Mouse (Mus musculus): ENCODE measurements at regions not wholly inside any gene's neighbourhood (a gene's known extent, or its start where the extent isn't known, plus 50 kb on each side); places are given as distances from the start of the nearest gene placed in this dataset.

- Histone ChIP-seq H3K9me3 (ENCODE audit: control insufficient read depth, low read length) (no peaks in the 10 kb centered on the region), H3K9ac (ENCODE audit: low read depth, low read length) (no peak overlapping the region), H3K36me3 (ENCODE audit: control insufficient read depth, insufficient read depth, low read length) (no peaks in the 10 kb centered on the region), H3K4me1 (replicated peaks; ENCODE audit: control insufficient read depth, insufficient read depth, low read length) (no peaks in the 10 kb centered on the region), H3K4me3 (ENCODE audit: low read depth, low read length) (no peak overlapping the region), H3K27me3 (ENCODE audit: control insufficient read depth, insufficient read depth, low read length) (no peaks in the 10 kb centered on the region), H3K4me2 (replicated peaks; ENCODE audit: low read depth, low read length) (no peak overlapping the region), H3K27ac (ENCODE audit: low read depth, low read length) (no peak overlapping the region)
- no peak for ATAC-seq (ENCODE audit: low FRiP score)
- 57% methylated on average over 6 of the region's 6 CpGs for WGBS
- DNase-seq (ENCODE audit: low spot score): no peak
These were observed 89.3 kb upstream of the Ifne start for GRCm38 (mm10) chr4:88969134-88969841.

DNA sequence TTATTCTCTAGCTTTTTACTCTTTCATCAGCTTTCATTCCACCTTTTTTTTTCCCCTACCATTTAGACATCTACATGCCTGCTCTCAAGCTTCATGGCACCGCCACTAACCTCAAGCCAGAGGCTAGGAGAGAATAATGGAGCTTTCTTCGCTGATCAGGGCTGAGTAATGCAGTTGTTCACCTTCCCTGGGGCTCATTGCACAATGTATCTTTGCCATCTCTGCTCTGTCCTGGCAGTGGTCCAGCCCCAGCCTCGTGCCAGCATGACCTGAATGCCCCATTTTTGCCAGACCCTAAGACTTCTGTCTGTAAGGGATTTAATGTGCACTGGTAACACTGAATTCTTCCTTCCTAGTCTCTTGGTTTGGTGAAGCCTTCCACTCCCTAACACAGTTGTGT is 79.6 kb upstream of the Ifne start:
- no peaks in the 10 kb centered on the region for H3K36me3 ChIP-seq (ENCODE audit: control insufficient read depth, insufficient read depth, low read length)
- no peak overlapping the region for H3K27ac ChIP-seq (ENCODE audit: low read depth, low read length)
- H3K4me1 ChIP-seq (replicated peaks; ENCODE audit: control insufficient read depth, insufficient read depth, low read length): no peaks in the 10 kb centered on the region
- WGBS: 87% methylated on average over 3 of the region's 3 CpGs
- no peak overlapping the region for H3K9ac ChIP-seq (ENCODE audit: low read depth, low read length)
- H3K4me2 ChIP-seq (replicated peaks; ENCODE audit: low read depth, low read length): no peak overlapping the region
- no peaks in the 10 kb centered on the region for H3K27me3 ChIP-seq (ENCODE audit: control insufficient read depth, insufficient read depth, low read length)
- DNase-seq (ENCODE audit: low spot score): no peak
- no peak for ATAC-seq (ENCODE audit: low FRiP score)
- no peak overlapping the region for H3K4me3 ChIP-seq (ENCODE audit: low read depth, low read length)
- no peaks in the 10 kb centered on the region for H3K9me3 ChIP-seq (ENCODE audit: control insufficient read depth, low read length)

GRCm38 (mm10) chr4:88956605-88957004 is 76.6 kb upstream of the Ifne start:
- WGBS: 77% methylated on average over 4 of the region's 4 CpGs
- no peak for DNase-seq (ENCODE audit: low spot score)
- Histone ChIP-seq H3K9ac (ENCODE audit: low read depth, low read length) (no peak overlapping the region), H3K36me3 (ENCODE audit: control insufficient read depth, insufficient read depth, low read length) (no peaks in the 10 kb centered on the region), H3K27ac (ENCODE audit: low read depth, low read length) (no peak overlapping the region), H3K4me3 (ENCODE audit: low read depth, low read length) (no peak overlapping the region), H3K9me3 (ENCODE audit: control insufficient read depth, low read length) (no peaks in the 10 kb centered on the region), H3K27me3 (ENCODE audit: control insufficient read depth, insufficient read depth, low read length) (no peaks in the 10 kb centered on the region), H3K4me2 (replicated peaks; ENCODE audit: low read depth, low read length) (no peak overlapping the region), H3K4me1 (replicated peaks; ENCODE audit: control insufficient read depth, insufficient read depth, low read length) (no peaks in the 10 kb centered on the region)
- no peak for ATAC-seq (ENCODE audit: low FRiP score)

DNA sequence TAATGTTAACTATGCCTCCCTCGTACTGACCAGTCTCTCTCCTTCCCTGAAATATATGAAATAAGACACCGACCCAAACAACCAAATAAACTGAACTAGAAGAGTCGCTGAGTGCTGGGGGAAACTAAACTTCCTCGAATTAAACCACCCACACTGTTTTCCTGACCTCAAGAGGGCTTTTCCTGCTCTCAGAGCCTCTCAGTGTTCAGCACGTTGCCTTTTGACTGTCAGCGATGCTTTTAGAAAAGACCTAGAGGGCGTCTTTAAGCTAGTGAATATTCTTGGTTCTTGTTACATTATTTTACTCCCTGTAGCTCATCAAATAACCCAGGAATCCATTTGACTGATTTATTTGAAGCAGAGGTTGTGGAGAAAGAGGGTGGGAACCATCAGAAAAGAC is 76.2 kb upstream of the Ifne start:
- ATAC-seq (ENCODE audit: low FRiP score) (no peak), DNase-seq (ENCODE audit: low spot score) (no peak)
- Histone ChIP-seq H3K4me1 (replicated peaks; ENCODE audit: control insufficient read depth, insufficient read depth, low read length) (no peaks in the 10 kb centered on the region), H3K4me2 (replicated peaks; ENCODE audit: low read depth, low read length) (no peak overlapping the region), H3K36me3 (ENCODE audit: control insufficient read depth, insufficient read depth, low read length) (no peaks in the 10 kb centered on the region), H3K27me3 (ENCODE audit: control insufficient read depth, insufficient read depth, low read length) (no peaks in the 10 kb centered on the region), H3K4me3 (ENCODE audit: low read depth, low read length) (no peak overlapping the region), H3K9ac (ENCODE audit: low read depth, low read length) (no peak overlapping the region), H3K27ac (ENCODE audit: low read depth, low read length) (no peak overlapping the region), H3K9me3 (ENCODE audit: control insufficient read depth, low read length) (no peaks in the 10 kb centered on the region)
- WGBS: 46% methylated on average over 7 of the region's 7 CpGs

- H3K4me1 ChIP-seq (replicated peaks; ENCODE audit: control insufficient read depth, insufficient read depth, low read length): no peaks in the 10 kb centered on the region
- H3K9me3 ChIP-seq (ENCODE audit: control insufficient read depth, low read length): no peaks in the 10 kb centered on the region
- no peaks in the 10 kb centered on the region for H3K27me3 ChIP-seq (ENCODE audit: control insufficient read depth, insufficient read depth, low read length)
- no peak overlapping the region for H3K27ac ChIP-seq (ENCODE audit: low read depth, low read length)
- ATAC-seq (ENCODE audit: low FRiP score) (no peak), DNase-seq (ENCODE audit: low spot score) (no peak)
- H3K4me3 ChIP-seq (ENCODE audit: low read depth, low read length): no peak overlapping the region
- no peak overlapping the region for H3K4me2 ChIP-seq (replicated peaks; ENCODE audit: low read depth, low read length)
- WGBS: 92% methylated on average over 7 of the region's 7 CpGs
- H3K9ac ChIP-seq (ENCODE audit: low read depth, low read length): no peak overlapping the region
- no peaks in the 10 kb centered on the region for H3K36me3 ChIP-seq (ENCODE audit: control insufficient read depth, insufficient read depth, low read length)
These were observed 75.6 kb upstream of the Ifne start for GRCm38 (mm10) chr4:88955571-88955970.

- no peak for DNase-seq (ENCODE audit: low spot score)
- Histone ChIP-seq H3K27me3 (ENCODE audit: control insufficient read depth, insufficient read depth, low read length) (no peaks in the 10 kb centered on the region), H3K27ac (ENCODE audit: low read depth, low read length) (no peak overlapping the region), H3K9me3 (ENCODE audit: control insufficient read depth, low read length) (no peaks in the 10 kb centered on the region), H3K4me3 (ENCODE audit: low read depth, low read length) (no peak overlapping the region), H3K4me2 (replicated peaks; ENCODE audit: low read depth, low read length) (no peak overlapping the region), H3K9ac (ENCODE audit: low read depth, low read length) (no peak overlapping the region), H3K36me3 (ENCODE audit: control insufficient read depth, insufficient read depth, low read length) (no peaks in the 10 kb centered on the region), H3K4me1 (replicated peaks; ENCODE audit: control insufficient read depth, insufficient read depth, low read length) (no peaks in the 10 kb centered on the region)
- 94% methylated on average over 3 of the region's 3 CpGs for WGBS
- ATAC-seq (ENCODE audit: low FRiP score): no peak
These were observed 74.0 kb upstream of the Ifne start for GRCm38 (mm10) chr4:88954045-88954444.

GRCm38 (mm10) chr4:88951034-88951336 is 71.0 kb upstream of the Ifne start:
- no peak for ATAC-seq (ENCODE audit: low FRiP score)
- 67% methylated on average over 1 of the region's 1 CpGs for WGBS

GRCm38 (mm10) chr4:88950181-88951033 is 70.4 kb upstream of the Ifne start:
- Histone ChIP-seq H3K4me3 (ENCODE audit: low read depth, low read length) (no peak overlapping the region), H3K4me2 (replicated peaks; ENCODE audit: low read depth, low read length) (no peak overlapping the region), H3K9ac (ENCODE audit: low read depth, low read length) (no peak overlapping the region), H3K9me3 (ENCODE audit: control insufficient read depth, low read length) (no peaks in the 10 kb centered on the region), H3K36me3 (ENCODE audit: control insufficient read depth, insufficient read depth, low read length) (no peaks in the 10 kb centered on the region), H3K27ac (ENCODE audit: low read depth, low read length) (no peak overlapping the region), H3K27me3 (ENCODE audit: control insufficient read depth, insufficient read depth, low read length) (no peaks in the 10 kb centered on the region), H3K4me1 (replicated peaks; ENCODE audit: control insufficient read depth, insufficient read depth, low read length) (no peaks in the 10 kb centered on the region)
- WGBS: 52% methylated on average over 12 of the region's 12 CpGs
- DNase-seq (ENCODE audit: low spot score): peak; percentile 8
- ATAC-seq (ENCODE audit: low FRiP score): no peak

More at GRCm38 (mm10) chr4:88951034-88951336, 71.0 kb upstream of the Ifne start:
- H3K27me3 ChIP-seq (ENCODE audit: control insufficient read depth, insufficient read depth, low read length): no peaks in the 10 kb centered on the region
- H3K9me3 ChIP-seq (ENCODE audit: control insufficient read depth, low read length): no peaks in the 10 kb centered on the region
- no peaks in the 10 kb centered on the region for H3K36me3 ChIP-seq (ENCODE audit: control insufficient read depth, insufficient read depth, low read length)
- H3K4me3 ChIP-seq (ENCODE audit: low read depth, low read length): no peak overlapping the region
- DNase-seq (ENCODE audit: low spot score): no peak
- no peak overlapping the region for H3K4me2 ChIP-seq (replicated peaks; ENCODE audit: low read depth, low read length)
- H3K27ac ChIP-seq (ENCODE audit: low read depth, low read length): no peak overlapping the region
- H3K9ac ChIP-seq (ENCODE audit: low read depth, low read length): no peak overlapping the region
- no peaks in the 10 kb centered on the region for H3K4me1 ChIP-seq (replicated peaks; ENCODE audit: control insufficient read depth, insufficient read depth, low read length)

All from hindbrain, embryonic 11.5 days (tissue).